Mouse (Mus musculus): ENCODE results near the gene Tmem171. TPM values are rescaled to one million over a fixed set of nuclear protein-coding genes. Genes with fewer than 3 reads are reported as not detected.

The Tmem171 gene
- polyA plus RNA-seq, 1 experiment from 2014 or later = 0.57 TPM

- no peaks in the 10 kb centered on the region for H3K27me3 ChIP-seq (replicated peaks; ENCODE audit: control insufficient read depth, insufficient read depth, low read length)
- DNase-seq (ENCODE audit: low spot score) (no peak), ATAC-seq (ENCODE audit: low read depth) (0 out of 2 replicates have a peak, but pooled peaks have one; percentile 15)
- no peaks in the 10 kb centered on the region; the same call in 1 of the 2 replicates for H3K4me1 ChIP-seq (ENCODE audit: control insufficient read depth, insufficient read depth, low read length)
- no peak overlapping the region for H3K4me3 ChIP-seq (ENCODE audit: low read depth, low read length)
- no peak overlapping the region for H3K27ac ChIP-seq (replicated peaks; ENCODE audit: low read depth, low read length)
- H3K9me3 ChIP-seq (ENCODE audit: control insufficient read depth, low read length) = 0 out of 2 replicates have a peak, but pooled peaks cover 4% of the 10 kb centered on the region
- 62% methylated on average over 3 of the region's 3 CpGs for WGBS
- no peaks in the 10 kb centered on the region for H3K36me3 ChIP-seq (ENCODE audit: control insufficient read depth, insufficient read depth, low read length)
- H3K9ac ChIP-seq (ENCODE audit: low read depth, low read length) = no peak overlapping the region
- H3K4me2 ChIP-seq (ENCODE audit: low read depth, low read length) = no peak overlapping the region
Observed at GRCm38 (mm10) chr13:98667316-98667715, 27.3 kb downstream of the Tmem171 start.

GRCm38 (mm10) chr13:98665240-98665639 lies 29.4 kb downstream of the Tmem171 start:
- H3K27me3 ChIP-seq (replicated peaks; ENCODE audit: control insufficient read depth, insufficient read depth, low read length) = no peaks in the 10 kb centered on the region
- H3K36me3 ChIP-seq (ENCODE audit: control insufficient read depth, insufficient read depth, low read length) = no peaks in the 10 kb centered on the region
- no peak overlapping the region for H3K4me2 ChIP-seq (ENCODE audit: low read depth, low read length)
- 85% methylated on average over 10 of the region's 10 CpGs for WGBS
- no peaks in the 10 kb centered on the region; the same call in 1 of the 2 replicates for H3K4me1 ChIP-seq (ENCODE audit: control insufficient read depth, insufficient read depth, low read length)
- H3K9me3 ChIP-seq (ENCODE audit: control insufficient read depth, low read length) = 0 out of 2 replicates have a peak, but pooled peaks cover 8% of the 10 kb centered on the region
- H3K27ac ChIP-seq (replicated peaks; ENCODE audit: low read depth, low read length) = no peak overlapping the region
- no peak for ATAC-seq (ENCODE audit: low read depth)
- H3K4me3 ChIP-seq (ENCODE audit: low read depth, low read length) = no peak overlapping the region
- DNase-seq (ENCODE audit: low spot score) = no peak
- no peak overlapping the region for H3K9ac ChIP-seq (ENCODE audit: low read depth, low read length)

- Histone ChIP-seq H3K9me3 (ENCODE audit: control insufficient read depth, low read length) (0 out of 2 replicates have a peak, but pooled peaks cover 8% of the 10 kb centered on the region), H3K4me3 (ENCODE audit: low read depth, low read length) (no peak overlapping the region), H3K9ac (ENCODE audit: low read depth, low read length) (no peak overlapping the region), H3K4me2 (ENCODE audit: low read depth, low read length) (no peak overlapping the region), H3K27me3 (replicated peaks; ENCODE audit: control insufficient read depth, insufficient read depth, low read length) (no peaks in the 10 kb centered on the region), H3K27ac (replicated peaks; ENCODE audit: low read depth, low read length) (no peak overlapping the region), H3K36me3 (ENCODE audit: control insufficient read depth, insufficient read depth, low read length) (no peaks in the 10 kb centered on the region), H3K4me1 (ENCODE audit: control insufficient read depth, insufficient read depth, low read length) (no peaks in the 10 kb centered on the region)
- ATAC-seq (ENCODE audit: low read depth) = no peak
- 79% methylated on average over 4 of the region's 4 CpGs for WGBS
- no peak for DNase-seq (ENCODE audit: low spot score)
Observed at GRCm38 (mm10) chr13:98662173-98662675, 32.4 kb downstream of the Tmem171 start.

- 82% methylated on average over 16 of the region's 16 CpGs for WGBS
- H3K27ac ChIP-seq (replicated peaks; ENCODE audit: low read depth, low read length) = no peak overlapping the region
- H3K27me3 ChIP-seq (replicated peaks; ENCODE audit: control insufficient read depth, insufficient read depth, low read length) = no peaks in the 10 kb centered on the region
- no peaks in the 10 kb centered on the region for H3K36me3 ChIP-seq (ENCODE audit: control insufficient read depth, insufficient read depth, low read length)
- no peak overlapping the region for H3K4me2 ChIP-seq (ENCODE audit: low read depth, low read length)
- ATAC-seq (ENCODE audit: low read depth) = no peak
- no peak overlapping the region for H3K9ac ChIP-seq (ENCODE audit: low read depth, low read length)
- peaks cover 18% of the 10 kb centered on the region for H3K4me1 ChIP-seq (ENCODE audit: control insufficient read depth, insufficient read depth, low read length)
- no peak overlapping the region for H3K4me3 ChIP-seq (ENCODE audit: low read depth, low read length)
- H3K9me3 ChIP-seq (ENCODE audit: control insufficient read depth, low read length) = no peaks in the 10 kb centered on the region
- peak; percentile 41 for DNase-seq (ENCODE audit: low spot score)
Observed at GRCm38 (mm10) chr13:98656034-98656471, 38.6 kb downstream of the Tmem171 start.

GRCm38 (mm10) chr13:98655346-98655745 lies 39.3 kb downstream of the Tmem171 start:
- peaks cover 18% of the 10 kb centered on the region for H3K4me1 ChIP-seq (ENCODE audit: control insufficient read depth, insufficient read depth, low read length)
- H3K36me3 ChIP-seq (ENCODE audit: control insufficient read depth, insufficient read depth, low read length) = no peaks in the 10 kb centered on the region
- no peak for ATAC-seq (ENCODE audit: low read depth)
- no peaks in the 10 kb centered on the region for H3K9me3 ChIP-seq (ENCODE audit: control insufficient read depth, low read length)
- 91% methylated on average over 4 of the region's 4 CpGs for WGBS
- no peaks in the 10 kb centered on the region for H3K27me3 ChIP-seq (replicated peaks; ENCODE audit: control insufficient read depth, insufficient read depth, low read length)
- no peak overlapping the region for H3K4me2 ChIP-seq (ENCODE audit: low read depth, low read length)
- no peak overlapping the region; the same call in 1 of the 2 replicates for H3K27ac ChIP-seq (replicated peaks; ENCODE audit: low read depth, low read length)
- no peak overlapping the region for H3K9ac ChIP-seq (ENCODE audit: low read depth, low read length)
- no peak for DNase-seq (ENCODE audit: low spot score)
- no peak overlapping the region for H3K4me3 ChIP-seq (ENCODE audit: low read depth, low read length)

GRCm38 (mm10) chr13:98654129-98654939 lies 40.3 kb downstream of the Tmem171 start:
- ATAC-seq (ENCODE audit: low read depth) = peak; percentile 92
- H3K36me3 ChIP-seq (ENCODE audit: control insufficient read depth, insufficient read depth, low read length) = no peaks in the 10 kb centered on the region
- WGBS = 45% methylated on average over 10 of the region's 10 CpGs
- H3K4me2 ChIP-seq (ENCODE audit: low read depth, low read length) = no peak overlapping the region
- peaks cover 18% of the 10 kb centered on the region for H3K4me1 ChIP-seq (ENCODE audit: control insufficient read depth, insufficient read depth, low read length)
- DNase-seq (ENCODE audit: low spot score) = peak; percentile 92
- H3K9me3 ChIP-seq (ENCODE audit: control insufficient read depth, low read length) = no peaks in the 10 kb centered on the region
- H3K9ac ChIP-seq (ENCODE audit: low read depth, low read length) = no peak overlapping the region
- H3K27me3 ChIP-seq (replicated peaks; ENCODE audit: control insufficient read depth, insufficient read depth, low read length) = no peaks in the 10 kb centered on the region
- no peak overlapping the region for H3K4me3 ChIP-seq (ENCODE audit: low read depth, low read length)
- peak overlapping the region; percentile 59 for H3K27ac ChIP-seq (replicated peaks; ENCODE audit: low read depth, low read length)

- no peak for DNase-seq (ENCODE audit: low spot score)
- H3K9ac ChIP-seq (ENCODE audit: low read depth, low read length) = no peak overlapping the region
- peaks cover 4% of the 10 kb centered on the region; the same call in 1 of the 2 replicates for H3K9me3 ChIP-seq (ENCODE audit: control insufficient read depth, low read length)
- no peaks in the 10 kb centered on the region for H3K36me3 ChIP-seq (ENCODE audit: control insufficient read depth, insufficient read depth, low read length)
- H3K27ac ChIP-seq (replicated peaks; ENCODE audit: low read depth, low read length) = no peak overlapping the region
- peaks cover 18% of the 10 kb centered on the region for H3K4me1 ChIP-seq (ENCODE audit: control insufficient read depth, insufficient read depth, low read length)
- H3K4me2 ChIP-seq (ENCODE audit: low read depth, low read length) = no peak overlapping the region
- H3K27me3 ChIP-seq (replicated peaks; ENCODE audit: control insufficient read depth, insufficient read depth, low read length) = no peaks in the 10 kb centered on the region
- no peak for ATAC-seq (ENCODE audit: low read depth)
- no peak overlapping the region for H3K4me3 ChIP-seq (ENCODE audit: low read depth, low read length)
- 75% methylated on average over 2 of the region's 2 CpGs for WGBS
Observed at GRCm38 (mm10) chr13:98652194-98652593, 42.4 kb downstream of the Tmem171 start.

GRCm38 (mm10) chr13:98651228-98651977 lies 43.2 kb downstream of the Tmem171 start:
- DNase-seq (ENCODE audit: low spot score) (no peak), ATAC-seq (ENCODE audit: low read depth) (no peak)
- no peaks in the 10 kb centered on the region for H3K36me3 ChIP-seq (ENCODE audit: control insufficient read depth, insufficient read depth, low read length)
- 68% methylated on average over 17 of the region's 17 CpGs for WGBS
- no peak overlapping the region for H3K27ac ChIP-seq (replicated peaks; ENCODE audit: low read depth, low read length)
- H3K9ac ChIP-seq (ENCODE audit: low read depth, low read length) = no peak overlapping the region
- no peak overlapping the region for H3K4me3 ChIP-seq (ENCODE audit: low read depth, low read length)
- H3K9me3 ChIP-seq (ENCODE audit: control insufficient read depth, low read length) = peaks cover 4% of the 10 kb centered on the region; the same call in 1 of the 2 replicates
- no peak overlapping the region for H3K4me2 ChIP-seq (ENCODE audit: low read depth, low read length)
- peaks cover 18% of the 10 kb centered on the region for H3K4me1 ChIP-seq (ENCODE audit: control insufficient read depth, insufficient read depth, low read length)
- H3K27me3 ChIP-seq (replicated peaks; ENCODE audit: control insufficient read depth, insufficient read depth, low read length) = no peaks in the 10 kb centered on the region

Measured in embryonic facial prominence, embryonic 14.5 days (tissue).